Mouse (Mus musculus) macrophage (primary cell): ENCODE measurements around the gene Wdr70. TPM values are rescaled to one million over a fixed set of nuclear protein-coding genes. Genes with fewer than 3 reads are reported as not detected.

Experiments used
- H3K27ac ChIP-seq: fragments of 350-480 bp; formaldehyde crosslinking; 2 replicates; pipeline ENCODE4 v1.9.0; 2021
- H3K36me3 ChIP-seq: fragments of 350-480 bp; formaldehyde crosslinking; 2 replicates; pipeline ENCODE4 v1.9.0; 2021; ENCODE audit errors: inconsistent target
- H3K4me3 ChIP-seq: fragments of 350-480 bp; formaldehyde crosslinking; 2 replicates; pipeline ENCODE4 v1.9.0; 2021; ENCODE audit errors: inconsistent target
- H3K79me2 ChIP-seq: fragments of 350-480 bp; formaldehyde crosslinking; 2 replicates; pipeline ENCODE4 v1.9.0; 2021; ENCODE audit errors: inconsistent target
- WGBS: methylation state at CpG from one replicate; pipeline ENCODE4 v1.1.7; 2026; ENCODE audit warnings: inconsistent platforms; ENCODE audit not compliant: missing documents; 5-methylcytosine and 5-hydroxymethylcytosine counted together
- polyA plus RNA-seq: library from polyadenylated mRNA; stranded (reverse); fragments of 250-400 nt; gene quantifications from 3 replicates; pipeline ENCODE4 v1.2.4, GENCODE M21; 2018; ENCODE audit warnings: inconsistent platforms

Gene Wdr70
- polyA plus RNA-seq, 1 experiment from 2014 or later = 35.5 TPM

GRCm38 (mm10) chr15:7879956-7880355 is 219.1 kb downstream of the Wdr70 start:
- Histone ChIP-seq H3K79me2 (no peaks in the 10 kb centered on the region), H3K27ac (no peak overlapping the region), H3K36me3 (peaks cover 14% of the 10 kb centered on the region; the same call in 1 of the 2 replicates), H3K4me3 (no peak overlapping the region)
- WGBS = 97% methylated on average over 7 of the region's 7 CpGs

- 92% methylated on average over 10 of the region's 10 CpGs for WGBS
- H3K4me3 ChIP-seq = no peak overlapping the region
- H3K27ac ChIP-seq = peak overlapping the region; percentile 43
- peaks cover 14% of the 10 kb centered on the region; the same call in 1 of the 2 replicates for H3K36me3 ChIP-seq
- H3K79me2 ChIP-seq = no peaks in the 10 kb centered on the region
These were observed 220.1 kb downstream of the Wdr70 start for GRCm38 (mm10) chr15:7878861-7879260.

GRCm38 (mm10) chr15:7877560-7878467 is 221.2 kb downstream of the Wdr70 start:
- H3K36me3 ChIP-seq = peaks cover 11% of the 10 kb centered on the region; the same call in 1 of the 2 replicates
- H3K4me3 ChIP-seq = no peak overlapping the region
- no peaks in the 10 kb centered on the region for H3K79me2 ChIP-seq
- WGBS = 70% methylated on average over 20 of the region's 22 CpGs
- H3K27ac ChIP-seq = peak overlapping the region; percentile 48

- peak overlapping the region; percentile 38 for H3K27ac ChIP-seq
- H3K36me3 ChIP-seq = no peaks in the 10 kb centered on the region
- H3K79me2 ChIP-seq = no peaks in the 10 kb centered on the region
- H3K4me3 ChIP-seq = no peak overlapping the region
- 54% methylated on average over 6 of the region's 6 CpGs for WGBS
These were observed 223.1 kb downstream of the Wdr70 start for GRCm38 (mm10) chr15:7875879-7876278.

GRCm38 (mm10) chr15:7872473-7872872 is 226.5 kb downstream of the Wdr70 start:
- Histone ChIP-seq H3K4me3 (no peak overlapping the region), H3K27ac (no peak overlapping the region), H3K79me2 (no peaks in the 10 kb centered on the region), H3K36me3 (no peaks in the 10 kb centered on the region)
- WGBS = 93% methylated on average over 5 of the region's 5 CpGs

- 87% methylated on average over 3 of the region's 3 CpGs for WGBS
These were observed 233.7 kb downstream of the Wdr70 start for GRCm38 (mm10) chr15:7865305-7865704.

GRCm38 (mm10) chr15:7863328-7863727 is 235.7 kb downstream of the Wdr70 start:
- H3K27ac ChIP-seq = no peak overlapping the region
- no peaks in the 10 kb centered on the region for H3K79me2 ChIP-seq
- no peak overlapping the region for H3K4me3 ChIP-seq
- WGBS = 77% methylated on average over 5 of the region's 5 CpGs
- H3K36me3 ChIP-seq = no peaks in the 10 kb centered on the region

More at GRCm38 (mm10) chr15:7865305-7865704, 233.7 kb downstream of the Wdr70 start:
- Histone ChIP-seq H3K4me3 (no peak overlapping the region), H3K27ac (no peak overlapping the region), H3K36me3 (no peaks in the 10 kb centered on the region), H3K79me2 (no peaks in the 10 kb centered on the region)

GRCm38 (mm10) chr15:7862890-7863289 is 236.1 kb downstream of the Wdr70 start:
- H3K36me3 ChIP-seq = no peaks in the 10 kb centered on the region
- 96% methylated on average over 4 of the region's 5 CpGs for WGBS
- no peak overlapping the region for H3K27ac ChIP-seq
- H3K4me3 ChIP-seq = no peak overlapping the region
- no peaks in the 10 kb centered on the region for H3K79me2 ChIP-seq

- WGBS = 84% methylated on average over 4 of the region's 5 CpGs
- Histone ChIP-seq H3K27ac (no peak overlapping the region), H3K4me3 (no peak overlapping the region), H3K36me3 (no peaks in the 10 kb centered on the region), H3K79me2 (no peaks in the 10 kb centered on the region)
These were observed 240.2 kb downstream of the Wdr70 start for GRCm38 (mm10) chr15:7858841-7859240.

GRCm38 (mm10) chr15:7857418-7857817 is 241.6 kb downstream of the Wdr70 start:
- WGBS = 89% methylated on average over 13 of the region's 13 CpGs
- Histone ChIP-seq H3K4me3 (no peak overlapping the region), H3K79me2 (no peaks in the 10 kb centered on the region), H3K36me3 (no peaks in the 10 kb centered on the region), H3K27ac (no peak overlapping the region)

GRCm38 (mm10) chr15:7842398-7842797 is 256.6 kb downstream of the Wdr70 start:
- no peaks in the 10 kb centered on the region for H3K36me3 ChIP-seq
- WGBS = 88% methylated on average over 4 of the region's 4 CpGs
- no peak overlapping the region for H3K4me3 ChIP-seq
- H3K27ac ChIP-seq = no peak overlapping the region
- no peaks in the 10 kb centered on the region for H3K79me2 ChIP-seq

GRCm38 (mm10) chr15:7841664-7842063 is 257.3 kb downstream of the Wdr70 start:
- H3K36me3 ChIP-seq = no peaks in the 10 kb centered on the region
- no peaks in the 10 kb centered on the region for H3K79me2 ChIP-seq
- H3K4me3 ChIP-seq = no peak overlapping the region
- no peak overlapping the region for H3K27ac ChIP-seq
- WGBS = 70% methylated on average over 1 of the region's 1 CpGs

GRCm38 (mm10) chr15:7838921-7839309 is 260.1 kb downstream of the Wdr70 start:
- Histone ChIP-seq H3K27ac (no peak overlapping the region), H3K79me2 (no peaks in the 10 kb centered on the region), H3K4me3 (no peak overlapping the region), H3K36me3 (no peaks in the 10 kb centered on the region)
- WGBS = 79% methylated on average over 7 of the region's 7 CpGs

- H3K4me3 ChIP-seq = no peak overlapping the region
- H3K36me3 ChIP-seq = no peaks in the 10 kb centered on the region
- no peak overlapping the region for H3K27ac ChIP-seq
- no peaks in the 10 kb centered on the region for H3K79me2 ChIP-seq
- 85% methylated on average over 8 of the region's 8 CpGs for WGBS
These were observed 260.7 kb downstream of the Wdr70 start for GRCm38 (mm10) chr15:7838060-7838920.

- whole genome bisulfite sequencing = 29% methylated on average over 9 of the region's 9 CpGs
- H3K4me3 ChIP-seq = no peak overlapping the region
- H3K27ac ChIP-seq = no peak overlapping the region
- H3K79me2 ChIP-seq = no peaks in the 10 kb centered on the region
- H3K36me3 ChIP-seq = no peaks in the 10 kb centered on the region
These were observed 263.6 kb downstream of the Wdr70 start for GRCm38 (mm10) chr15:7835404-7835803.
